Comparison of ENCODE assay signal across 7 mouse cellular contexts in genomic region chr10:88200951-88201638, GRCm38 (mm10). TPM values are rescaled to one million over a fixed set of nuclear protein-coding genes. Genes with fewer than 3 reads are reported as not detected.
A peak's percentile ranks its signal among the peaks of the same experiment; 100 is the strongest.
DNase-seq lines count a peak whose midpoint lies in the region; ATAC-seq lines count a peak whose summit lies in the region.

Gene Washc3 (plus strand): TSS chr10:88201093.

- WGBS in embryonic facial prominence, embryonic 12.5 days: 4% methylated on average over 23 of the region's 23 CpGs
- WGBS in limb, embryonic 11.5 days: 4% methylated on average over 23 of the region's 23 CpGs
- WGBS in midbrain, embryonic 14.5 days: 3% methylated on average over 23 of the region's 23 CpGs

- H3K9ac ChIP-seq in embryonic facial prominence, embryonic 12.5 days: peak within 1 kb of the TSS; percentile 65
- peak within 1 kb of the TSS; percentile 81 for H3K9ac ChIP-seq in limb, embryonic 11.5 days (ENCODE audit: low read length)
- H3K9ac ChIP-seq in midbrain, embryonic 14.5 days (replicated peaks; ENCODE audit: low read length): peak within 1 kb of the TSS; percentile 84

- peaks cover 6% of the 10 kb centered on the region for H3K36me3 ChIP-seq in embryonic facial prominence, embryonic 12.5 days
- no peaks in the 10 kb centered on the region for H3K36me3 ChIP-seq in limb, embryonic 11.5 days (ENCODE audit: control insufficient read depth, insufficient read depth, low read length)
- peaks cover 7% of the 10 kb centered on the region; the same call in 1 of the 2 replicates for H3K36me3 ChIP-seq in midbrain, embryonic 14.5 days (ENCODE audit: control insufficient read depth, insufficient read depth, low read length)

- H3K27ac ChIP-seq in embryonic facial prominence, embryonic 12.5 days: peak within 1 kb of the TSS; percentile 77; the same call in 1 of the 2 replicates
- H3K27ac ChIP-seq in limb, embryonic 11.5 days (replicated peaks; ENCODE audit: low read depth, low read length): peak within 1 kb of the TSS; percentile 36; the same call in 1 of the 2 replicates
- H3K27ac ChIP-seq in midbrain, embryonic 14.5 days (replicated peaks; ENCODE audit: low read depth, low read length): peak within 1 kb of the TSS; percentile 86

- H3K27me3 ChIP-seq in embryonic facial prominence, embryonic 12.5 days: no peaks in the 10 kb centered on the region
- H3K27me3 ChIP-seq in limb, embryonic 11.5 days (ENCODE audit: control insufficient read depth, insufficient read depth, low read length): no peaks in the 10 kb centered on the region
- no peaks in the 10 kb centered on the region for H3K27me3 ChIP-seq in midbrain, embryonic 14.5 days (ENCODE audit: control insufficient read depth, insufficient read depth, low read length)

- H3K4me1 ChIP-seq in embryonic facial prominence, embryonic 12.5 days: no peaks in the 10 kb centered on the region
- H3K4me1 ChIP-seq in limb, embryonic 11.5 days (ENCODE audit: control insufficient read depth, insufficient read depth, low read length): 0 out of 2 replicates have a peak, but pooled peaks cover 2% of the 10 kb centered on the region
- peaks cover 4% of the 10 kb centered on the region for H3K4me1 ChIP-seq in midbrain, embryonic 14.5 days (ENCODE audit: control insufficient read depth, insufficient read depth, low read length)

- ATAC-seq in embryonic facial prominence, embryonic 12.5 days (ENCODE audit: insufficient number of reproducible peaks, insufficient read depth, low FRiP score, low TSS enrichment): peak; percentile 99
- ATAC-seq in limb, embryonic 11.5 days (ENCODE audit: insufficient number of reproducible peaks, low FRiP score, low TSS enrichment, low read depth): peak; percentile 97
- peak; percentile 99 for ATAC-seq in midbrain, embryonic 14.5 days (ENCODE audit: low FRiP score, low TSS enrichment)

- peak within 1 kb of the TSS; percentile 63 for H3K4me3 ChIP-seq in embryonic facial prominence, embryonic 12.5 days
- peak within 1 kb of the TSS; percentile 60 for H3K4me3 ChIP-seq in limb, embryonic 11.5 days (ENCODE audit: low read depth, low read length)
- peak within 1 kb of the TSS; percentile 66 for H3K4me3 ChIP-seq in midbrain, embryonic 14.5 days (replicated peaks; ENCODE audit: low read depth, low read length)

- peak within 1 kb of the TSS; percentile 56 for H3K4me2 ChIP-seq in embryonic facial prominence, embryonic 12.5 days (replicated peaks)
- H3K4me2 ChIP-seq in limb, embryonic 11.5 days (ENCODE audit: low read depth, severe bottlenecking): peak within 1 kb of the TSS; percentile 52
- peak within 1 kb of the TSS; percentile 66 for H3K4me2 ChIP-seq in midbrain, embryonic 14.5 days (ENCODE audit: low read length)

- peak; percentile 92 for DNase-seq in adrenal gland, postnatal 25 days
- DNase-seq in heart, adult 11 months: peak; percentile 99
- DNase-seq in kidney, adult 18-20 months: peak; percentile 93
- DNase-seq in limb, embryonic 11.5 days (ENCODE audit: low spot score): peak; percentile 94
- peak; percentile 96 for DNase-seq in midbrain, embryonic 14.5 days
- DNase-seq in spleen, adult 18-20 months: peak; percentile 75 to 90

- H3K9me3 ChIP-seq in embryonic facial prominence, embryonic 12.5 days: no peaks in the 10 kb centered on the region
- H3K9me3 ChIP-seq in limb, embryonic 11.5 days (ENCODE audit: control insufficient read depth, low read length): no peaks in the 10 kb centered on the region
- H3K9me3 ChIP-seq in midbrain, embryonic 14.5 days (ENCODE audit: control insufficient read depth, low read length): no peaks in the 10 kb centered on the region

RNA-seq across cellular contexts. Expression of gene Washc3, which starts in this region (rescaled TPM):
- total RNA-seq in adrenal gland, postnatal 25 days (2021): 59.6 and 62.9 TPM in 2 replicates
- polyA plus RNA-seq in embryonic facial prominence, embryonic 12.5 days (2016; fragmentation: Nextera tagmentation; extraction: Ambion mirVana): 47.7 and 48.6 TPM in 2 replicates
- polyA plus RNA-seq in limb, embryonic 11.5 days (2014; fragmentation: Nextera tagmentation; extraction: Ambion mirVana): 45.2 and 51.2 TPM in 2 replicates
- polyA plus RNA-seq in midbrain, embryonic 14.5 days (2014; fragmentation: Nextera tagmentation; extraction: Ambion mirVana): 44.3 and 45.5 TPM in 2 replicates

Comparison
In these comparisons a context has a peak if more than half of its experiments do, and no peak if none do; other contexts are left out.
1. Peak in every context shown above with its lines: DNase-seq, ATAC-seq, H3K4me3 ChIP-seq and H3K27ac ChIP-seq.
2. H3K27ac ChIP-seq: peak in every context shown above with its lines; median percentile 86 in midbrain, embryonic 14.5 days; 77 in embryonic facial prominence, embryonic 12.5 days; 36 in limb, embryonic 11.5 days.